Mouse (Mus musculus): ENCODE measurements around the gene Dydc2.

Gene Dydc2

GRCm38 (mm10) chr14:41033135-41034110, 35.6 kb downstream of the Dydc2 start:
- peak; percentile 68 for DNase-seq

GRCm38 (mm10) chr14:41030989-41031513, 38.0 kb downstream of the Dydc2 start:
- DNase-seq, result no peak

- DNase-seq, result no peak
Observed at GRCm38 (mm10) chr14:41029303-41029702, 39.7 kb downstream of the Dydc2 start.

DNA sequence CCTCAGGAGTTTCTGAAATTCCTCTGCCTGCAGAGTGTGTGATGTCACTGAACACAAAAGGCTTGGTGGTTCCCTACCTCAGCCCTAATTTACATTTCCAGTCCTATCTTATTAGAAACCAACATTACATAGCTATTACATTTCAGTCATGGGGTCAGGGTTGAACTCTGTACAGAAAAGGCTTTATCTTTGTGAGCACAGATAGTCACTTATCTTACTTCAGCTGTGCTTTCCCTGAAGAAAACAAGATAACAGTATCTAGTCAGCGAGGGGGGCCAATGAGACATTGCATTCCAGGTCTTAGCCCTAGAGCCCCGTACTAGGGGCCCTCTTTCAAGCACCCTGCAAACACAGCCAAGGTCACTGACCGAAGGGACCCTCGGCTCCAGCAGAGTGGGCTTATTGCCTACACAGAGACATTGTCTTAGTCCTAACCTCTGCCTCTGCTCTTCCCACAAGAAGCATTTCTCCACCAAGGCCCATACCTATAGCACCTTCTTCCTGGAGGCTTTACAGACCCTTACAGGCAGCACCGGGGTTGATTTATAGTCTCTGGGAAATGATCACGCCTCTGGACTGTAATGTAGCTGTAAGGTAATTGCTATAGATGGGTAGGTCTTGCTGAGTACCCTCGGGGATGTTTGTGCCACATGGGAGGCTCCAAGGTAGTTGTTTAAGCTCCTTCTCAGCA, 43.3 kb downstream of the Dydc2 start:
- no peak for DNase-seq

DNA sequence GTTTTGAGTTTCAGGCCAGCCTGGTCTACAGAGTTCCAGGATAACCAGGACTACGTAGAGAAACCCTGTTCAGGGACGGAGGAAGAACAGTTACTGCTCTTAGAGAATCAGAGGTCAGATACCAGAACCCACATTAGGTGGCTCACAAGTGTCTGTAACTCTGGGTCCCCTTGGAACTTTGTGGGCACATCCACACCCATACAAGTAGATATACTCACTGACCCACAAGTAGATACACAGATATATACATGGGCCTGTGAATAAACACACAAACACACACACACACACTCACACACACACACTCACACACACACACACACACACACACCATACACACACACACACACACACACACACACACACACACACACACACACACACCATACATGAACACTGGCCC, 43.9 kb downstream of the Dydc2 start:
- no peak for DNase-seq

GRCm38 (mm10) chr14:41021246-41021645, 47.8 kb downstream of the Dydc2 start:
- DNase-seq, result no peak

DNA sequence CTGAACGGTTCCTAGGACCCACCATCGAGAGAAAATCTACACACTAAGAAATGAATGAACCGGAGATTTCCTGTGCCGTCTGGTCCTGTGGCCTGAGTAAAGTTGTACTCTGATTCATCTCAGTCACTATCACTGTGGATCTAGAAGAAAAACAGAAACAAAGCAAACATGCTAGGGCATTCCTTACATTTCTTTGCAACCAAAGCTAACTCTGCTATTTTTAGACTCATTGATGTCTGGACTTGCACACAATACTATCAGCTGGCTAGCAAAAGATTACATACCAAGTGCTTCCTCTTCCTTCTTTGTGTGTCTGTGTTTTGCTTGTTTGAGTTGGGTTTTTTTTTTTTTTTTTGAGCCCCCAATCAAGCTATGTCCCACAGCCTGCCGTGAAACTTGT, 51.5 kb downstream of the Dydc2 start:
- DNase-seq, result no peak

GRCm38 (mm10) chr14:41014701-41015240, 54.2 kb downstream of the Dydc2 start:
- DNase-seq, result no peak

GRCm38 (mm10) chr14:41013630-41014613, 55.1 kb downstream of the Dydc2 start, which contains the start of gene Fam213a:
Gene Fam213a, minus strand, starts transcription at chr14:41013788.
- peak; percentile 93 for DNase-seq

DNA sequence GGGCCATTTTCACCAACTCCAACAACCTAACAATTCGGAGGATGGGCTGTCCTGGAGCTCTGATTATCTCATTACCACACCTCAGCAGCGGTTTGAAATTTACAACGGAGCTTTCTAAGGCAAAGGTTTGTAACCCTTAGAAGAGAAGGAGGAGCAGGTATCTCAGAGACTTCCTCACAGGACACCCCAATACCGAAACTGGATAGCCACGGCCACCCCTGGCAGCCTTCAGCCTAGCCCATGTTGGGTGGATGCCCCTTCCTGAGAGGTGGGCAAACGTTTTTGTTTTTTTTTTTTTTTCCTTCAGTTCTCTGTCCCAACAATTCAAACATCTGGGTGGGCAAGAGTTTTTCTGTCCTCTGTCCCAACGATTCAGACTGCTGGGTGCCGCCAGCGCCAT, 55.9 kb downstream of the Dydc2 start:
- DNase-seq, result no peak

- peak; percentile 87 for DNase-seq
Observed at GRCm38 (mm10) chr14:41011916-41012315, 57.1 kb downstream of the Dydc2 start.

DNA sequence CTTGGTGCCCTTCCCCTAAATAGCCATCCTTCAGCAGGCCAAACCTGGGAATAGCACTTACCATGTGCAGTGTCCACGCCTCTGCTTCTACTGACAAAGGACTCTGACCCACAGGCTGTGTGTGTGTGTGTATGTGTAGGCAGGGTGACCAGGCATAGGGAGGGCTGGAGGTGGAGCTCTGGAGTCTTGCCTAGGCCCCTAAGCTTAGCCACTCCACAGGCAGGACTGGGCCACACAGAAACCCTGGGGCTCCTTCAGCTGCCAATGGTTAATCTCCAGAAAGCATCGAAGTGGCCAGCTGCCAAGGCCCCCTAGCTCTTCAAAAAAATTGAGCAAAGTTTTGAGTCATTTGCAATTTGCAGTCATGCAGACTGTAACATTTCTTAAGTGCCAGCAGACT, 60.9 kb downstream of the Dydc2 start:
- peak; percentile 83 for DNase-seq

DNA sequence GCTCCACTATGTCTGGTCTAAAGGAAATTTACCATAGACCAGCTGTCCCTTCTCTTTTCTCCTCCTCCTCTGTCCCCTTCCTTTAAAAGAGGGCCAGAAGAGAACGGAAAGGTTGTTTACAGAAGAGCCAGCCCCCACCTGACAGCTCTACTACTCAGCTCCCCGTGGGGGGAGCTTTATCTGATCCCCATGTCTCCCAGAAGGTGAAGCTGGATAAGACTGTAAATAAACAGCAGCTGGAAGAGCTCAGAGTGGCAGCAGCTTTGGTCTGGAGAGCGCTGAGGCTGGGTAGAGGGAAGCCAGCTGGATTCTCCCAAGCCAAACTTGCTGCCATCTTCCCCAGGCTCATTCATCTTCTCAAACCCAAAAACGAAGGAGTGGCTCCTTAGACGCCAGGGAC, 61.4 kb downstream of the Dydc2 start:
- DNase-seq, result no peak

- no peak for DNase-seq
Observed at GRCm38 (mm10) chr14:41006899-41007298, 62.1 kb downstream of the Dydc2 start.

DNA sequence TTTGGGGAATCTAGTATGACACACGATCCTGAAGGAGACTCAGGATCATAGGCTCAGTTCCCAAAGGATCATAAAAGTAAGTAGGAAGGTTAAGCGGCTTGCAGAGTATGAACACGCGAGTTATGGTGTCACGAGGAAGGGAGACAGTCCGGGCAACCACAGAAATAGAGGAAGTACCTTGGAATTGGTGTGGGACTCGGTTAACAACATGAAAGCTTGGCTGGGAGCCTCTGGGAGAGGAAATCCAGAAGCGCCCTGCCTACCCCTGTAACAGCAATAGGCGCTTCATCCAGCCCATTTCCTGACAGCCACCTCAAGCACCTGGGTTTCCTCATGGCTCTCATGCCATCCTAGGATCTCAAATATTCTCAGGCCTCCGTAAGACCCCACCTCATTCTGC, 62.7 kb downstream of the Dydc2 start:
- DNase-seq, result no peak

DNA sequence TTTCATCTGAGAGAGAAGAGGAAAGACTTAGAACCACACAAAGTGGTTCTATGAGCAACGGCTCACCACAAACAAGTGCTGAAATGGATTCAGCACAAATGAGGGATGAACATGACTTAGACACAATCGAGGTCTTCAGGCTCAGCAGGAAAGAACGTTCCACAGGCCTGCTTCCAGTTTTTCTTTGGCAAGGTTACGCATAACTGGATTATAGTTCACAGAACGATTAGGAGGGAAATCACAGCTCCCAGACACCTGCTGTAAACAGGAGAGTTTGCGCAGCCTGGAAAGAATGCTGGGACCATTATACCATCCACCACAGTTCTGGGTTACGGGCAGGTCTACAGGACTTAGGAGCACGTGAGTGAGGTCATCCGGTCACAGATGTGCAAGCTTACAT, 63.3 kb downstream of the Dydc2 start:
- no peak for DNase-seq

GRCm38 (mm10) chr14:41004201-41005141, 64.5 kb downstream of the Dydc2 start:
- peak; percentile 81 for DNase-seq

- DNase-seq, result no peak
Observed at GRCm38 (mm10) chr14:41001576-41001975, 67.4 kb downstream of the Dydc2 start.

DNA sequence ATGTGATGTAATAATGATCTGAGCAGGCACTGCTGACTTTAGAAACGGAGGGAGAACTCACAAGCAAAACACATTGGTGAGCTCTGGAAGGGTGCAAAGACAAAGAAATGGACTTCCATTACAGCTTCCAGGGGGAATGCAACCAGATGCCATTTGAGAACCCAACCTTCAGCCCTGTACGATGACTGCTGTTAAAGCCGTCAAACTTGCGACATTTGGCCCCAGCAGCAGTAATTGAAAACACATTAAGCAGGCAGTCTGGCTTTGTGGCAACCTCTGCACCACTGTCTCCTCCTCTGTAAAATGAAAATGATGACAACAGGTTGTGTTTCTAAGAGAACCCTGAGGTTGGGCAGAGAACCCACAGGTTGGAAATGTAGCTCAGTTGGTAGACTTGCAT, 68.2 kb downstream of the Dydc2 start:
- no peak for DNase-seq

GRCm38 (mm10) chr14:40999904-41000645, 68.9 kb downstream of the Dydc2 start:
- no peak for DNase-seq
